Mouse (Mus musculus): ENCODE measurements around the gene Surf4. TPM values are rescaled to one million over a fixed set of nuclear protein-coding genes. Genes with fewer than 3 reads are reported as not detected.
"Not testable (repeated sequence)": the region's sequence is repeated elsewhere in the genome, so short reads cannot be mapped to it uniquely, and the experiment has no call there.

Gene Surf4
- total and polyA plus RNA-seq, 3 experiments, result 80.9 to 124 (median 87.1) TPM

DNA sequence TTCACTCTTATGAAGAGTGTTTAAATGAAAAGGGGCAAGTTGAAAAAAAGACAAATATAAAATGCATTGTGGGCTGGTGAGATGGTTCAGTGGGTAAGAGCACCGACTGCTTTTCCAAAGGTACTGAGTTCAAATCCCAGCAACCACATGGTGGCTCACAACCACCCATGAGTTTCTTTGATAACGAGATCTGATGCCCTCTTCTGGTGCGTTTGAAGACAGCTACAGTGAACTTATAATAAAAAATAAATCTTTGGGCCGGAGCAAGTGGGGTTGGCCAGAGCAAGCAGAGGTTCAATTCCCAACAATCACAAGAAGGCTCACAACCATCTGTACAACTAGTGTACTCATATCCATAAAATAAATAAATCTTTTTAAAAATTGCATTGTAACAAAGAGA is 37.8 kb downstream of the Surf4 start:
- intact Hi-C loops (cut with DNase I), result no loop called here
- Histone ChIP-seq H3K4me1 (ENCODE audit: control insufficient read depth, insufficient read depth, low read length) (no peaks in the 10 kb centered on the region), H3K79me2 (replicated peaks; ENCODE audit: control insufficient read depth, insufficient read depth, low read length) (no peaks in the 10 kb centered on the region), H3K27ac (no peak overlapping the region), H3K4me3 (no peak overlapping the region), H3K9ac (ENCODE audit: low read depth, low read length) (no peak overlapping the region), H3K36me3 (ENCODE audit: control insufficient read depth, insufficient read depth, low read length) (no peaks in the 10 kb centered on the region; the same call in 1 of the 2 replicates), H3K27me3 (ENCODE audit: control insufficient read depth, insufficient read depth, low read length) (no peaks in the 10 kb centered on the region)
- TF ChIP-seq CTCF (IDR thresholded peaks at IDR 0.05) (no peak), EP300 (IDR thresholded peaks at IDR 0.05; ENCODE audit: insufficient read depth, low read depth, low read length) (no peak), POLR2A (IDR thresholded peaks at IDR 0.05; ENCODE audit: insufficient read depth, low read depth, low read length) (no peak)
- WGBS, result 86% methylated on average over 4 of the region's 4 CpGs
- DNase-seq, result no peak

DNA sequence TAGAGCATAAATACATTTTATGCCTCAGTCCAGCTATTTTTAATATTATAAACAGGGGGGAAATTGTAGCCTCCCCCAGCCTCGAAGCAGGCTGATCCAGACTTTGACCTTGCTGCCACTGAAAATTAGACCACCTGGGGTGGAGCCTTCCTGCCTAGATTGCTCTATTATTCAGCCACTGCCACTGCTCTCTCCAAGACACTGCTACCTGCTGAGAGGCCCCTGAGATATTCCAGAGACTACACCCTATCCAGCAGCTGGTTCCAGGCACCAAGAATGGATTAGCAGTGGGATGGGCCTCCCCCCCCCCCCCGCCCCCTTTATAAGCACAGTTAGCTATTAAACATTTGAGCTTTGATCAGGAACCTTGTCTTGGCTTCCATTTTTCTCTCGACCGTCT is 47.6 kb downstream of the Surf4 start:
- H3K79me2 ChIP-seq (replicated peaks; ENCODE audit: control insufficient read depth, insufficient read depth, low read length); intact Hi-C loops (cut with DNase I); DNase-seq; H3K27me3 ChIP-seq (ENCODE audit: control insufficient read depth, insufficient read depth, low read length); H3K9ac ChIP-seq (ENCODE audit: low read depth, low read length); H3K36me3 ChIP-seq (ENCODE audit: control insufficient read depth, insufficient read depth, low read length); H3K27ac ChIP-seq; H3K4me1 ChIP-seq (ENCODE audit: control insufficient read depth, insufficient read depth, low read length); H3K4me3 ChIP-seq: not testable (repeated sequence)
- 78% methylated on average over 4 of the region's 4 CpGs for WGBS

DNA sequence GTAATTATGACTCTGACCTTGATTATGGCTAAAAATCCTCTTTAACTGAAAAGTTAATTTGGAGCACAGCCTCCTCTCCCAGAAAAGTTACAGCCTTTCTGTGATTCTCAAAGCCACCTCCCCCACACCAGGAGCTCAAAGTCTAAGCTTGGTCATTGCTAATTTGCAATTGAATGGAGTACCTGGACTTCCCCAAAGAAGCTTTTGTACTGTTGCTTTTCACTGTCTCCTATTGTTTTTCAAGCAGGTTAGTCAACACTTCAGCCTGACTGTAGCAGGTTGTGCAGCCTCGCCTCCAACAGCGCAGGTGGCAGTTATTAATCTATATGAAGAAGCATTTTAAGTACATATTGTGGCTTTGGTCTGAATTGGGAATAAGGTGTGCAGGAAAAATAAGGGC is 48.2 kb downstream of the Surf4 start:
- H3K4me1 ChIP-seq (ENCODE audit: control insufficient read depth, insufficient read depth, low read length); H3K79me2 ChIP-seq (replicated peaks; ENCODE audit: control insufficient read depth, insufficient read depth, low read length); H3K36me3 ChIP-seq (ENCODE audit: control insufficient read depth, insufficient read depth, low read length); DNase-seq; H3K27me3 ChIP-seq (ENCODE audit: control insufficient read depth, insufficient read depth, low read length); H3K4me3 ChIP-seq; H3K9ac ChIP-seq (ENCODE audit: low read depth, low read length); intact Hi-C loops (cut with DNase I); H3K27ac ChIP-seq: not testable (repeated sequence)
- 96% methylated on average over 2 of the region's 2 CpGs for WGBS

DNA sequence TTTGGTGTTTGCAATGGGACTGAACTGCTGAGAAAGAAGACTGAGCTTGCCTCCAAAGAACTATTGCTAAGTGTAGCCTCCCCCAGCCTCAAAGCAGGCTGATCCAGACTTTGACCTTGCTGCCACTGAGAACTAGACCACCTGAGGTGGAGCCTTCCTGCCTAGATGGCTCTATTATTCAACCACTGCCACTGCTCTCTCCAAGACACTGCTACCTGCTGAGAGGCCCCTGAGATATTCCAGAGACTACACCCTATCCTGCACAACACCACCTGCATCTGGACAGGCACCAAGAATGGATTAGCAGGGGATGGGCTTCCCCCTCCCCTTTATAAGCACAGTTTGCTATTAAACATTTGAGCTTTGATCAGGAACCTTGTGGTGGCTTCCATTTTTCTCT is 55.2 kb downstream of the Surf4 start:
- Histone ChIP-seq H3K4me1 (ENCODE audit: control insufficient read depth, insufficient read depth, low read length) (no peaks in the 10 kb centered on the region), H3K27ac (no peak overlapping the region), H3K79me2 (replicated peaks; ENCODE audit: control insufficient read depth, insufficient read depth, low read length) (no peaks in the 10 kb centered on the region), H3K36me3 (ENCODE audit: control insufficient read depth, insufficient read depth, low read length) (no peaks in the 10 kb centered on the region), H3K27me3 (ENCODE audit: control insufficient read depth, insufficient read depth, low read length) (0 out of 2 replicates have a peak, but pooled peaks cover 2% of the 10 kb centered on the region), H3K9ac (ENCODE audit: low read depth, low read length) (no peak overlapping the region), H3K4me3 (no peak overlapping the region)
- TF ChIP-seq POLR2A (IDR thresholded peaks at IDR 0.05; ENCODE audit: insufficient read depth, low read depth, low read length), result no peak
- TF ChIP-seq CTCF (IDR thresholded peaks at IDR 0.05), result no peak
- no peak for TF ChIP-seq EP300 (IDR thresholded peaks at IDR 0.05; ENCODE audit: insufficient read depth, low read depth, low read length)
- intact Hi-C loops (cut with DNase I), result no loop called here
- no peak for DNase-seq

DNA sequence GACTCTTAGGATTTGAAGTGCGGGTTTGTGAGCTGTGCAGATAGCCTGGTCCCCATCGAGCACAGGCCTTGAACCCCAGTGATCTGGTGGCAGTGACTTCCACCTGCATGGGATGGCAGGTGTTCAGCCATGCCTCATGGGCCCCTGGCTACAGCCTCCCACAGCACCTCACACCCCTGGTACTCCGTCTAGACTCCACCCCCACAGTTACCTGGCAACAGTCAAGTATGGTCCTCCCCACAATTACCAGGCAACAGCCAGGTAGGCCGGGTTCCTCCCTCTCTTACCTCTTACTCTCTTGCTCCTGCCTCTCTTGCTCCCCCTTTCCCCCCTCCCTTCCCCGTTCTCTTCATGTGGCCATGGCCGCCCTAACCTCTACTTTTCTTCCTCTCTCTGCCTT is 63.1 kb downstream of the Surf4 start:
- 48% methylated on average over 6 of the region's 6 CpGs for WGBS
- Histone ChIP-seq H3K79me2 (replicated peaks; ENCODE audit: control insufficient read depth, insufficient read depth, low read length) (no peaks in the 10 kb centered on the region), H3K4me1 (ENCODE audit: control insufficient read depth, insufficient read depth, low read length) (no peaks in the 10 kb centered on the region), H3K36me3 (ENCODE audit: control insufficient read depth, insufficient read depth, low read length) (no peaks in the 10 kb centered on the region), H3K27ac (no peak overlapping the region), H3K4me3 (no peak overlapping the region), H3K9ac (ENCODE audit: low read depth, low read length) (no peak overlapping the region), H3K27me3 (ENCODE audit: control insufficient read depth, insufficient read depth, low read length) (no peaks in the 10 kb centered on the region)
- intact Hi-C loops (cut with DNase I), result no loop called here
- no peak for TF ChIP-seq CTCF (IDR thresholded peaks at IDR 0.05)
- no peak for TF ChIP-seq EP300 (IDR thresholded peaks at IDR 0.05; ENCODE audit: insufficient read depth, low read depth, low read length)
- no peak for TF ChIP-seq POLR2A (IDR thresholded peaks at IDR 0.05; ENCODE audit: insufficient read depth, low read depth, low read length)
- no peak for DNase-seq

Other genes starting within 250 kb of the Surf4 start
- not detected for gene Abo, start 68.9 kb downstream of the Surf4 start, total RNA-seq (2021)
- gene Abo, start 68.9 kb downstream of the Surf4 start, polyA plus RNA-seq (2012; rRNA removed), result not detected in 2 replicates
- gene Surf6, start 31.0 kb downstream of the Surf4 start, total RNA-seq (2021), result 10 to 100 TPM; 12.7 to 13.2 TPM
- gene Surf6, start 31.0 kb downstream of the Surf4 start, polyA plus RNA-seq (2012; rRNA removed), result 4.4 and 8.7 TPM in 2 replicates
- 10 to 100 TPM; 20.7 to 26.0 TPM for gene Med22, start 23.3 kb downstream of the Surf4 start, total RNA-seq (2021)
- gene Med22, start 23.3 kb downstream of the Surf4 start, polyA plus RNA-seq (2012; rRNA removed), result 26.0 and 37.9 TPM in 2 replicates
- gene Rpl7a, start 23.2 kb downstream of the Surf4 start, total RNA-seq (2021), result 100 to 1,000 TPM; 266 to 312 TPM
- 431 and 478 TPM in 2 replicates for gene Rpl7a, start 23.2 kb downstream of the Surf4 start, polyA plus RNA-seq (2012; rRNA removed)
- 10 to 100 TPM; 15.2 to 16.8 TPM for gene Surf2, start 17.6 kb downstream of the Surf4 start, total RNA-seq (2021)
- gene Surf2, start 17.6 kb downstream of the Surf4 start, polyA plus RNA-seq (2012; rRNA removed), result 21.6 and 22.7 TPM in 2 replicates
- gene Surf1, start 17.4 kb downstream of the Surf4 start, total RNA-seq (2021), result 10 to 100 TPM; 49.7 to 68.0 TPM
- gene Surf1, start 17.4 kb downstream of the Surf4 start, polyA plus RNA-seq (2012; rRNA removed), result 49.9 and 51.7 TPM in 2 replicates
- not detected for gene Stkld1, start 119 bp upstream of the Surf4 start, total RNA-seq (2021)
- gene Stkld1, start 119 bp upstream of the Surf4 start, polyA plus RNA-seq (2012; rRNA removed), result 0.06 TPM in 1 of 2 replicates, not detected in the other
- 10 to 100 TPM; 11.2 to 13.1 TPM for gene Rexo4, start 30.5 kb upstream of the Surf4 start, total RNA-seq (2021)
- gene Rexo4, start 30.5 kb upstream of the Surf4 start, polyA plus RNA-seq (2012; rRNA removed), result 8.4 and 15.3 TPM in 2 replicates
- gene Adamts13, start 39.5 kb upstream of the Surf4 start, total RNA-seq (2021), result not detected
- gene Adamts13, start 39.5 kb upstream of the Surf4 start, polyA plus RNA-seq (2012; rRNA removed), result not detected in 2 replicates
- gene Cacfd1, start 76.0 kb upstream of the Surf4 start, total RNA-seq (2021), result 10 to 100 TPM; 44.5 to 44.7 TPM
- gene Cacfd1, start 76.0 kb upstream of the Surf4 start, polyA plus RNA-seq (2012; rRNA removed), result 57.7 and 82.3 TPM in 2 replicates
- under 1 TPM; 0.21 to 0.41 TPM for gene Slc2a6, start 94.1 kb upstream of the Surf4 start, total RNA-seq (2021)
- 0.97 and 1.1 TPM in 2 replicates for gene Slc2a6, start 94.1 kb upstream of the Surf4 start, polyA plus RNA-seq (2012; rRNA removed)
- not detected for gene Mymk, start 138.3 kb upstream of the Surf4 start, total RNA-seq (2021)
- 0.10 TPM in 1 of 2 replicates, not detected in the other for gene Mymk, start 138.3 kb upstream of the Surf4 start, polyA plus RNA-seq (2012; rRNA removed)
- 10 to 100 TPM in 1 of 2 experiments, 1 to 10 TPM in 1; 9.2 to 18.9 TPM for gene Adamtsl2, start 145.5 kb upstream of the Surf4 start, total RNA-seq (2021)
- 27.0 and 38.7 TPM in 2 replicates for gene Adamtsl2, start 145.5 kb upstream of the Surf4 start, polyA plus RNA-seq (2012; rRNA removed)
- gene Fam163b, start 208.6 kb upstream of the Surf4 start, total RNA-seq (2021), result under 1 TPM; 0.44 to 0.77 TPM
- gene Fam163b, start 208.6 kb upstream of the Surf4 start, polyA plus RNA-seq (2012; rRNA removed), result 1.1 and 1.4 TPM in 2 replicates
- gene Dbh, start 231.3 kb upstream of the Surf4 start, total RNA-seq (2021), result 1 to 10 TPM; 1.1 to 2.1 TPM
- gene Dbh, start 231.3 kb upstream of the Surf4 start, polyA plus RNA-seq (2012; rRNA removed), result 7.7 and 9.4 TPM in 2 replicates